Mouse (Mus musculus): ENCODE measurements around the gene Gm34653. TPM values are rescaled to one million over a fixed set of nuclear protein-coding genes. Genes with fewer than 3 reads are reported as not detected.

Gm34653 gene
- total RNA-seq, 1 experiment from 2014 or later: not detected

- no peak for ATAC-seq (replicated peaks; ENCODE audit: insufficient number of reproducible peaks, low FRiP score, low TSS enrichment, poor library complexity, severe bottlenecking)
These were observed 41.5 kb downstream of the Gm34653 start, which contains the start of gene Cutal for GRCm38 (mm10) chr2:34874271-34874670. Gene Cutal, plus strand, starts transcription at chr2:34874396.

DNA sequence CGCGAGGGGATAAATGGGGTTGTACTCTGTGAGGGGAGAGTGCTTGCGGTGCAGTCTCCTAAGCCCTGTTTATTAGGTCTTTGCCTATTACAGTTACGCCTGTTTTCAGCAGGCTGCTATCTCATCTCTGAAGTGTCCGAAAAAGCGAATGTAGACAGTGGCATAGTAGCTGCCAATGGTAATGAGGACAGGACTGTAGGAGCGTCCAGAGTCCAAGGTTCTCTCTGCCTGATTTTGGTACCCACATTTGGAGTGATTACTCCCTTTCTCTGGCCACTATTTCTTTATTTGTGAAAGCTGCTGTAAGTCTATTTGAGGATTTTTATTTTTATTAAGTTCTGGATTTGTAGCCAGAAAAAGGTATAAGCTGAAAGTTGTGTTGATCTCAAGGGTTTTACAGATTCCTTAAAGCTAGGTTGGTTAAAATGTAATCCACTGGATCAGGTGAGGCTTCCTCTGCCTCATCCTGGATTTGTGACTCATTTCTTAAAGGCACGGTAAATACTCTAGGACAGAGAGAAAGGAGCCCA, 42.1 kb downstream of the Gm34653 start, which contains the start of gene Psmd5:
Gene Psmd5 (minus strand): TSS at position 153 of the 530 bp plus-strand sequence.
- ATAC-seq (replicated peaks; ENCODE audit: insufficient number of reproducible peaks, low FRiP score, low TSS enrichment, poor library complexity, severe bottlenecking): no peak

DNA sequence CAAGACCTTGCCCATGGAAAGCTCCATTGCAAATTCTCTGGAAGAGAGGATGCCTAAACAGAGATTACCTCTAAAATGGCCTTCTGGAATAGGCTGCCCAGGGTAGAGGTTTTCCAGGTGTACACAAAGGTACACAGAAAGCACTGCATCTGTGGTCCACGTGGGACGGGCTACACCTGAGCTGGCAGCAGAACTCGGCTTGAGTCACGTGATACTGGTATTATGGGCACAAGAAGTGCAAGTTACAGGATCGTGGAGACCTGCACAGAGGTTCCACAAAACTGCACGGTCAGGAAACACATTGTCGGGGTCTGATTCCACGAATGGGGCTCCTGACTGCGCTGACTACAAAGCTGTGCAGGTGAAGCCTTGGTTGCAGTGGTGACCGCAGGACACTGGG, 47.2 kb downstream of the Gm34653 start:
- ATAC-seq (replicated peaks; ENCODE audit: insufficient number of reproducible peaks, low FRiP score, low TSS enrichment, poor library complexity, severe bottlenecking): no peak

- no peak for ATAC-seq (replicated peaks; ENCODE audit: insufficient number of reproducible peaks, low FRiP score, low TSS enrichment, poor library complexity, severe bottlenecking)
These were observed 50.0 kb downstream of the Gm34653 start for GRCm38 (mm10) chr2:34882757-34883156.

- ATAC-seq (replicated peaks; ENCODE audit: insufficient number of reproducible peaks, low FRiP score, low TSS enrichment, poor library complexity, severe bottlenecking): no peak
These were observed 50.4 kb downstream of the Gm34653 start for GRCm38 (mm10) chr2:34883190-34883589.

GRCm38 (mm10) chr2:34884186-34884585, 51.4 kb downstream of the Gm34653 start:
- ATAC-seq (replicated peaks; ENCODE audit: insufficient number of reproducible peaks, low FRiP score, low TSS enrichment, poor library complexity, severe bottlenecking): no peak

Other genes starting within 250 kb of the Gm34653 start
- 98.2 to 140 TPM (median 107 TPM) in 3 replicates for gene Gapvd1, start 77.8 kb upstream of the Gm34653 start, total RNA-seq (2017)
- gene Hspa5, start 61.0 kb upstream of the Gm34653 start, total RNA-seq (2017): 1,019 to 1,135 TPM (median 1,112 TPM) in 3 replicates
- gene Rabepk, start 33.1 kb upstream of the Gm34653 start, total RNA-seq (2017): 11.9 to 17.3 TPM (median 17.2 TPM) in 3 replicates
- gene Fbxw2, start 6.7 kb upstream of the Gm34653 start, total RNA-seq (2017): 116 to 145 TPM (median 118 TPM) in 3 replicates
- gene Cutal, start 41.4 kb downstream of the Gm34653 start, total RNA-seq (2017): not detected in 3 replicates
- 18.7 to 33.4 TPM (median 20.4 TPM) in 3 replicates for gene Psmd5, start 42.0 kb downstream of the Gm34653 start, total RNA-seq (2017)
- gene Phf19, start 81.0 kb downstream of the Gm34653 start, total RNA-seq (2017): 1.1 to 5.3 TPM (median 1.4 TPM) in 3 replicates
- gene Traf1, start 128.8 kb downstream of the Gm34653 start, total RNA-seq (2017): 94.2 to 168 TPM (median 96.5 TPM) in 3 replicates
- 0.57 TPM in 1 of 3 replicates, not detected in the others for gene Hc, start 228.4 kb downstream of the Gm34653 start, total RNA-seq (2017)

Measured in monocyte, adult 5-6 weeks (primary cell).